Mouse (Mus musculus) right cerebral cortex, postnatal 36 days (tissue): ENCODE data around the gene Cdc42bpb.
A peak's percentile ranks its signal among the peaks of the same experiment; 100 is the strongest.

ENCODE experiments used
- DNase-seq, 2 experiments: peaks; one replicate each; pipeline ENCODE4 v3.0.0; 2022; ENCODE audit warnings: low spot score in 2 of 2, mixed read lengths in 1 of 2

The Cdc42bpb gene

GRCm38 (mm10) chr12:111340692-111341091 is 36.8 kb downstream of the Cdc42bpb start:
- DNase-seq = no peak

GRCm38 (mm10) chr12:111337864-111338354 is 39.6 kb downstream of the Cdc42bpb start:
- DNase-seq = no peak

- no peak for DNase-seq
Observed at GRCm38 (mm10) chr12:111333020-111333605, 44.4 kb downstream of the Cdc42bpb start.

GRCm38 (mm10) chr12:111332443-111332842 is 45.1 kb downstream of the Cdc42bpb start:
- no peak for DNase-seq

- peak in 1 of 2 experiments; percentile 43 for DNase-seq
Observed at GRCm38 (mm10) chr12:111331573-111331972, 45.9 kb downstream of the Cdc42bpb start.

DNA sequence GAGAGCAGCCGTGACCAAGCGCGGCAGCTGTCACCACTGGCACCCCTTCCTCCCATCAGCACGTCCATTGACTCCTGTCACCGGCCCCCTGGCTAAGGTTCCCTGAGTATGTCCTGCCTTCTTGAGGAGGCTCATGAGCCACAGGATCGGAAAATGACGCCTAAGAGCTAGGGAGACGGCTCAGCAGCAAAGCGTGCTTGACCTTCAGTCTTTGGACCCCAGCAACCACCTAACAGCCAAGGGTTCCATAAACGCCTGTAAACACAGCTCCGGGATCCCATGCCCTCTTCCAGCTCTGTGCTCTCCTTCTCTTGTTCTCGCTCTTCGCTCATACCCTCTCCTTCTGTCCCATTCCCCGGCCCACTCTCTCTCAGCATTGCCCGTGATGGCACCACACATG is 48.2 kb downstream of the Cdc42bpb start:
- no peak for DNase-seq

- no peak for DNase-seq
Observed at GRCm38 (mm10) chr12:111328360-111328759, 49.2 kb downstream of the Cdc42bpb start.

GRCm38 (mm10) chr12:111325744-111326424 is 51.6 kb downstream of the Cdc42bpb start:
- no peak for DNase-seq

DNA sequence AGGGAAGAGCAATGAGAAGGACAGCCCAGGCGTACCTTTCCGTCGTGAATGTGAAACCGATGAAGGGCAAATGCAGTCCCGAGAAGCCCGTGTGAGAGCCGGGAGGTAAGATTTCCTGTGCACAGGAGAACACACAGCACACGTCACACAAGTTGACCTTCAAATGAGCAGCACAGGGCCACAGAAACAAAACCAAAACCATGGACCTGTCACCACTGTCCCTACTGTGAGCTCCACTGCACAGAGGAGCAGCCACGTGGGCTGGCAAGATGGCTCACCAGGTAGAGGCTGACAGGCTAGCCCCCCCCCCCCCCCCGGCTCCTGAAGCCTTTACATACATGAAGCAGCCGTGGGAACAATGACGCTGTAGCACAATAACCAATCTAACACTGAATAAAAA is 52.6 kb downstream of the Cdc42bpb start:
- no peak for DNase-seq

- DNase-seq = no peak
Observed at GRCm38 (mm10) chr12:111324536-111324935, 53.0 kb downstream of the Cdc42bpb start.

- no peak for DNase-seq
Observed at GRCm38 (mm10) chr12:111323423-111323822, 54.1 kb downstream of the Cdc42bpb start.

GRCm38 (mm10) chr12:111321832-111322231 is 55.7 kb downstream of the Cdc42bpb start:
- DNase-seq = no peak

DNA sequence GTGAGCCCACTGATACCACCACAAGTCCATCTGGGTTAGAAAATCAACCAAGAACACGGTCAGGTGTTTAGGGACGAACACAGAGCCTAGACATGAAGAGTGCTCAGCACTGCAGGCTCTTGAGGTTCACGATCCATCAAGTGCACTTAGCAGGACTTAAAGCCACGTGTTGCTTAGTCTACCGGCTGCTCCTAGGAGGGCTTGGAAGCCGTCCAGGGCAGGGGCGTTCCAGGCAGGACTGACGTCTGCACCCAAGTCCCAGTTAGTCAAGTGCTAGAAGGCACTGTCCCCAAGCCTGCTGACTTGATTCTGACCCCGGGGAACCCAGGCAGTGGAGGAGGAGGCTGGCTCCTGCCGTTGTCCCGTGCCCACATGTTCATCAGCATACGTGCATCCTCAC is 57.0 kb downstream of the Cdc42bpb start:
- no peak for DNase-seq

DNA sequence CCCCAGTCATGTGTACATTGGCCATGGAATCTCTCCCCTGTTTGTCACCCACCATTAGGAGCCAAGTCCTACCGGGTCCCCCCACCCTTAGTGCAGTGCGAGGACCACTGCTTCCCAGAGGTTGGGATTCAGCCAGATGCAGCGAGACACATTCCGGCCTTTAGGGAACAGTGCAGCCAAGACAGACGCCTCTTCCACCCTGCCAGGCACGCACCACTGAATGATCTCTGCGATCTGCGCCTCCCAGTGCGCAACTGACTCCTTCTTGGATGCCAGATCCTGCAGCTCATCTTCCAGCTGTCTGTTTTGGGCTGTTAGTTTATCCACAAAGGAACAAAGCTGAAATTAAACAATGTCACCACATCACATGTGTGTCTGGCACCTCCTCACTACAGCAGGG is 59.8 kb downstream of the Cdc42bpb start:
- DNase-seq = no peak

- no peak for DNase-seq
Observed at GRCm38 (mm10) chr12:111314273-111314672, 63.2 kb downstream of the Cdc42bpb start.

- DNase-seq = no peak
Observed at GRCm38 (mm10) chr12:111311775-111312174, 65.7 kb downstream of the Cdc42bpb start.

DNA sequence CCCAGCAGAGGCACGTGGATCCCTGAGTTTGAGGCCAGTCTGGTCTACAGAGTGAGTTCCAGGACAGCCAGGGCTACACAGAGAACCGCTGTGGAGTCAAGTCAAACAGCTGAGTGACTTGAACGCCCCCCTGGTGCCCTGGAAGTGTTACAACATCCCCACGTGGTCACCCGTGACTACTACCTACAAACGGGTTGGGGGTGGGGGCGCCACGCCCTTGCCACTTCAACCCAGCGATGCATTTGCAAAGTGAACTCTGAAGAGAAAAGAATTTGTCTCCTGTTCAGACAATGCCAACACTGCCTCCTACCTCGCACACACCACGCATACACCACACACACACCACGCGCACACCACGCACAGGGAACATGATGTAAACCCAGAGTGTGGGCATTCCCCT is 67.6 kb downstream of the Cdc42bpb start:
- no peak for DNase-seq

DNA sequence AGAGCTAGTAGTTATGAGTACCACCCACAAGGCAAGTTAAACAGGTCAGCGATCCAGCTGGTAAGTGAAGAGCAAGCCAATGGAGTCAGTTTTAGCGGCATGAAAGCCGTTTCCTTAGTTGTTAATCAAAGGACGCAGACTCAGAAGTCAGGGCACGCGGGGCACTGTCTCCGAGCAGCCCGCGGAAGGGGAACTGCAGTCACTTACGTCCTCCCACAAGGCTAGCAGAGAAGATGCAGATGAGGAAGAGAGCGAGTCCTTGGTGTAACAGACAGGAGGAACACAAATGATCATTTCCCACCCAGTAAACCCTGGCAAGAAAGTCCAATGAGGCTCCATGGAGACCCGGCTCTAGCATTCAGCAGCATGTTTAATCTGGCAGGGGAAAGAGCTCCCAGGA is 68.3 kb downstream of the Cdc42bpb start:
- no peak for DNase-seq

DNA sequence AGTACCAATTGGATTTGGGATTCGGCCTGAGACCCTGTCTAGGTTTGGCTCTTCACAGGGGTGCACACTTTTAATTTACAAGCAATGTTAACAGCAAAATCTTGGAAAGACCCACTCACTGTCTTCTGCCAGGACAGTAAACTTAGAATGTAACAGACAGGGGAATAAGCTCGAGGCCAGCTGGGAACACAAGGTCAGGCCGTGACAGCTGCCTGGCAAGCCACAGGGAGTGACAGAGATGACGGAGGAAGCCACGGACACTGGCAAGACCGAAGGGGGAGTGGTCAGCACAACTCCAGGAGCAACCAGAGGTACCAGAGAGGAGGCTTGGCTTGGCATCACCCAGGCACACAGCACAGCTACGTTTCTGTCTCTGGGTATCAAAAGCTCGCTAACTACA is 70.7 kb downstream of the Cdc42bpb start:
- no peak for DNase-seq

DNA sequence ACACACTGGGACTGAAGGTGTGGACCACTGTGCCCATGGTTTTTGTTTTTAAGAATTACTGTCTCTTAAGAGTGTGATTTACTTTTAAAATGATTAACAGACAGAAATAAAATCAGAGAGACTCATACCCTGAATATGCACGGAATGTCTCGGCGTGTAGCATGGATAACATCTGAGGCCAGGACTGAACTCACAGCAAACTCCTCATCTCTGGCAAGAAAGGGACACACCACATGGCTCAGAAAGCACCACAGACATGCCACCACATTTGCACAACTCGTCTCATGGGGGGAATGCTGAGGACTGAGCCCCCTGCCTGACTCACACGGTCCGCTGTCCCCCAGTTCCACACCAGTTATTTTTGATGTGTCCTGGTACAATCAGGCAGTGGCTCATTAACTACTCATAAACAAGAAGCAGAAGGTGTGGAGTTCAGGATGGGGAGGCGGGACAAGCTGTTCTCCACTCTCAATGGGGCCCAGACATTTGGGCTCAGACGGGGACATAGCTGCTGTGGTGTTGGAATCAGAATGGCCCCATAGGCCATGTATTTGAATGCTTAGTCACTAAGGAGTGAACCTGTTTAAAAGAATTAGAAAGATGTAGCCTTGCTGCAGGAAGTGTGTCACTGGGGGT is 73.7 kb downstream of the Cdc42bpb start:
- DNase-seq = no peak

- DNase-seq = no peak
Observed at GRCm38 (mm10) chr12:111302018-111302345, 75.5 kb downstream of the Cdc42bpb start.

DNA sequence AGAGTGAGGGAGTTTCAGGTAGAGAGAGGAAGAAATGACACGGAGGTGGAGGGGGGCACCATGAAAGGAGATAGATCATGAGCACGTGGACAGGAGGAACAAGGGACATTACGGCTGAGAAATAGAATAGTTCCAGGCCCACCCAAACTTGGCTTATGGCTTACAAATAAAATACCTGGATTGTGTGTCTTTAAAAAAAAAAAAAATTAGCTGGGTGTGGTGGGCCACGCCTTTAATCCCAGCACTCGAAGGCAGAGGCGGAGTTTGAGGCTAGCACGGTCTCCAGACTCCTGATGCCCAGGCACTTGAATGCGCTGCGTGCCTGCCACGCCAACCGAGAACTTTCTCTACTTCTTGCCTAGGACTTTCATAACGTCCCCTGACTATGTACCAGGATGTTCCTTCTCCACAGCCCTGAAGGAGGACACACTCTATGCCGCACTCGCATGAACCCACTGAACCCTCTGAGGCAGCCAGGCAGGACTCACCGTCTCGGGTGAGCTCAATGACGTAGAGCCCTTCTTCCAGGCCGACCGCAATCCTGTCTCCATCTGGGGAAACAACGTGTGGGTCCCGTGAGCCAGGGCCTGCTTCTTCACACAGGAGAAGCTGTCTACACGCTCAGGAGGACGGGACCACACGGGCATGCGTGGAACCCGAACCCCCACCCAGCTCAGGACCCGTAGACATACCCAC is 76.0 kb downstream of the Cdc42bpb start:
- no peak for DNase-seq

- DNase-seq = no peak
Observed at GRCm38 (mm10) chr12:111293025-111293424, 84.5 kb downstream of the Cdc42bpb start.
